8 mouse cellular contexts compared by ENCODE assay signal in genomic region chr1:44064625-44065024, GRCm38 (mm10). TPM values are rescaled to one million over a fixed set of nuclear protein-coding genes. Genes with fewer than 3 reads are reported as not detected.
A peak's percentile ranks its signal among the peaks of the same experiment; 100 is the strongest.
DNase-seq lines count a peak whose midpoint lies in the region; ATAC-seq lines count a peak whose summit lies in the region.

No protein-coding gene starts in this region.

- intact Hi-C loops in gastrocnemius, postnatal 14 days (cut with DNase I; ENCODE audit: low total_unique reads), result loop anchor here (5.0 to 10.0 kb wide), 2 partner anchors 162 to 310 kb away; no protein-coding TSS in a partner anchor

- peak; percentile 79; the same call in 1 of the 2 replicates for ATAC-seq in megakaryocyte-erythroid progenitor cell, adult 5-6 weeks (replicated peaks; ENCODE audit: low FRiP score, low TSS enrichment, poor library complexity, severe bottlenecking)

- peak; percentile 51 for DNase-seq in gastrocnemius, adult 18-20 months (ENCODE audit: low spot score)
- DNase-seq in gastrocnemius, postnatal 25 days, result no peak
- DNase-seq in CD8-positive naive resting alpha-beta T cell, adult 2 months (ENCODE audit: low read depth in 2 of 2, low spot score in 2 of 2), result peak; percentile 56 to 62
- peak; percentile 38 for DNase-seq in c-Kit-negative CD71-positive TER-119-positive erythroid progenitor cells, embryonic 14.5 days (ENCODE audit: low read depth, low spot score)
- peak; percentile 23 for DNase-seq in gastrocnemius, postnatal 14 days
- DNase-seq in layer of hippocampus, adult 9-11 months, result peak; percentile 51
- DNase-seq in testis, postnatal 10 days (ENCODE audit: low spot score), result peak; percentile 70

RNA-seq across cellular contexts. Expression of gene Gm8251, which starts 2.9 kb away (rescaled TPM):
- not detected for total RNA-seq in gastrocnemius, adult 18-20 months (2021)
- total RNA-seq in gastrocnemius, postnatal 25 days (2021), result not detected
- not detected for total RNA-seq in gastrocnemius, postnatal 14 days (2021)
- 0.72 and 0.82 TPM in 2 replicates for total RNA-seq in megakaryocyte-erythroid progenitor cell, adult 5-6 weeks (2014; fragmentation: Nextera tagmentation)
- total RNA-seq in megakaryocyte-erythroid progenitor cell, adult 5-6 weeks (2017), result 0.19 and 0.46 TPM in 2 replicates

RNA-seq across cellular contexts. Expression of gene Tex30, which starts 37.6 kb away (rescaled TPM):
- 1 to 10 TPM; 3.8 to 5.6 TPM for total RNA-seq in gastrocnemius, adult 18-20 months (2021)
- 1 to 10 TPM; 5.0 to 5.4 TPM for total RNA-seq in gastrocnemius, postnatal 25 days (2021)
- 1 to 10 TPM; 4.5 to 6.2 TPM for total RNA-seq in gastrocnemius, postnatal 14 days (2021)
- 76.5 and 92.0 TPM in 2 replicates for total RNA-seq in megakaryocyte-erythroid progenitor cell, adult 5-6 weeks (2014; fragmentation: Nextera tagmentation)
- 115 and 118 TPM in 2 replicates for total RNA-seq in megakaryocyte-erythroid progenitor cell, adult 5-6 weeks (2017)

RNA-seq across cellular contexts. Expression of gene Mettl21c, which starts 44.8 kb away (rescaled TPM):
- total RNA-seq in gastrocnemius, adult 18-20 months (2021), result 10 to 100 TPM; 49.5 to 76.8 TPM
- total RNA-seq in gastrocnemius, postnatal 25 days (2021), result 100 to 1,000 TPM in 1 of 2 experiments, 10 to 100 TPM in 1; 37.6 to 145 TPM
- 10 to 100 TPM; 53.9 to 62.2 TPM for total RNA-seq in gastrocnemius, postnatal 14 days (2021)
- total RNA-seq in megakaryocyte-erythroid progenitor cell, adult 5-6 weeks (2014; fragmentation: Nextera tagmentation), result not detected in 2 replicates
- 0.66 TPM in 1 of 2 replicates, not detected in the other for total RNA-seq in megakaryocyte-erythroid progenitor cell, adult 5-6 weeks (2017)

RNA-seq across cellular contexts. Expression of gene Kdelc1, which starts 54.0 kb away (rescaled TPM):
- 1 to 10 TPM; 4.0 to 4.1 TPM for total RNA-seq in gastrocnemius, adult 18-20 months (2021)
- 1 to 10 TPM; 6.7 to 7.7 TPM for total RNA-seq in gastrocnemius, postnatal 25 days (2021)
- total RNA-seq in gastrocnemius, postnatal 14 days (2021), result 1 to 10 TPM; 9.1 to 9.3 TPM
- total RNA-seq in megakaryocyte-erythroid progenitor cell, adult 5-6 weeks (2014; fragmentation: Nextera tagmentation), result 21.6 and 27.2 TPM in 2 replicates
- 20.1 and 22.8 TPM in 2 replicates for total RNA-seq in megakaryocyte-erythroid progenitor cell, adult 5-6 weeks (2017)

RNA-seq across cellular contexts. Expression of gene Bivm, which starts 54.1 kb away (rescaled TPM):
- total RNA-seq in gastrocnemius, adult 18-20 months (2021), result 1 to 10 TPM; 7.5 to 8.1 TPM
- total RNA-seq in gastrocnemius, postnatal 25 days (2021), result 1 to 10 TPM; 6.9 to 8.8 TPM
- total RNA-seq in gastrocnemius, postnatal 14 days (2021), result 1 to 10 TPM; 6.8 to 7.0 TPM
- total RNA-seq in megakaryocyte-erythroid progenitor cell, adult 5-6 weeks (2014; fragmentation: Nextera tagmentation), result 5.4 and 7.1 TPM in 2 replicates
- total RNA-seq in megakaryocyte-erythroid progenitor cell, adult 5-6 weeks (2017), result 6.7 and 11.7 TPM in 2 replicates

Comparison
In these comparisons a context has a peak if more than half of its experiments do, and no peak if none do; other contexts are left out.
1. RNA of gene Tex30, which starts 37.6 kb away (total RNA-seq): 76.5 to 118 TPM in megakaryocyte-erythroid progenitor cell, adult 5-6 weeks; 4.5 to 6.2 TPM in gastrocnemius, postnatal 14 days, 3.8 to 5.6 TPM in gastrocnemius, adult 18-20 months and 5.0 to 5.4 TPM in gastrocnemius, postnatal 25 days; every median in the first group is over 10 times any median in the second.
2. RNA of gene Mettl21c, which starts 44.8 kb away (total RNA-seq): 37.6 to 145 TPM in gastrocnemius, postnatal 25 days, 49.5 to 76.8 TPM in gastrocnemius, adult 18-20 months and 53.9 to 62.2 TPM in gastrocnemius, postnatal 14 days; 0.66 TPM in megakaryocyte-erythroid progenitor cell, adult 5-6 weeks; every median in the first group is over 10 times any median in the second.